Mouse (Mus musculus) splenic B cell, adult 2 months (primary cell): ENCODE measurements around the gene Nsa2.
A peak's percentile ranks its signal among the peaks of the same experiment; 100 is the strongest.
"Not testable (repeated sequence)": the region's sequence is repeated elsewhere in the genome, so short reads cannot be mapped to it uniquely, and the experiment has no call there.

Experiments
- DNase-seq: peaks from one replicate; pipeline ENCODE4 v3.0.0-alpha.2; 2011; ENCODE audit warnings: low read depth, low spot score
- H3K27me3 ChIP-seq: 2 replicates; pipeline ENCODE4 v1.6.1; 2012; ENCODE audit warnings: mild to moderate bottlenecking, low read length, moderate library complexity, mixed read lengths; ENCODE audit not compliant: control insufficient read depth, poor library complexity, insufficient read depth, severe bottlenecking
- H3K36me3 ChIP-seq: 2 replicates; pipeline ENCODE4 v1.6.1; 2012; ENCODE audit warnings: mild to moderate bottlenecking, low read length, moderate library complexity, mixed read lengths; ENCODE audit not compliant: control insufficient read depth, poor library complexity, insufficient read depth, severe bottlenecking

Gene Nsa2

DNA sequence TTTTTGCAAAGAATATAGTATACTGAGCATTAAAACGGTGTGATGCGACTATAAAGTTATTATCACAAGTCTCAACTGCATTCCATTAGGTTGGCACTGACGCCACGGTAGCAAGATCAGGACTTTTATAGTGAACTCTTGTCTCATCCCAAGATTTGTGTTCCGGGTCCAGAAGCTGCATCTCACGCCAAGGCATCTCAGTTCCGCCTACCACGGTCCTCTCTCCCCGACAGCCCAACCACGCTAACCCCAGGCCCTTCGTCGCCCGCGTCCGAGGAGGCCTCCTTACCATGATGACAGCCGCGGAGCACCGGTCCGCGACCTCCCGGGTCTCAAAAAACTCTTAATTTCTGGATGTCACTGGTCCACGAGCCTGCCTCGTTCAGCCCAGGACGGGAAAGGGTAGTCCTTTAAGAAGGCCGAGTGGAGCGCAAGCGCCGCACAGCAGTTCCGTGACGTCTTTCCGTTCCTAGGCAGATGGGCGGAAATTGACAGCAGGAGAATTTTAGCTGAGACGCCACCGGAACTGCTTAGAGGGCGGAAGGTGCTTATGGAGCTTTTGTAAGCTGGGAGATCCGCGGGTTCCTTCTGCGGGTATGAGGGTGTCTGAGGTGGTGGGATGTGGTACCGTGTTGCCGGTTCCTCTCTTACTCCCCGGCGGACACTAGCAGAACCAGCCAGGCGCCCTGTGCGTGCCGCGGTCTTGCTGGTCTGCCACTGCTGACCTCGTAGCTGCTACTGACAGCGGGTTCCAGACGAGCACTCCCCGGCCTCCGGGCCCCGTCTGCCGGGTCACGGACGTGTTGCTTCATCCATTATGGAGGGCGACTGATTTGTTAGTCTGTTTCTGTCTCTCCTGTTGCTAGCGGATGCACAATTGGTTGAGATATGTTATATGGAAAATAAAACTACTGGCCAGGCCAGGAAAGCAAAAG, at the start of gene Nsa2, which contains the start of gene Gfm2:
Gene Nsa2, minus strand, starts transcription at position 472 of the 935 bp plus-strand sequence.
Gene Gfm2, plus strand, starts transcription at position 472 of the 935 bp plus-strand sequence.
- Histone ChIP-seq H3K36me3 (peaks cover 8% of the 10 kb centered on the region), H3K27me3 (no peaks in the 10 kb centered on the region)
- DNase-seq: peak; percentile 94

DNA sequence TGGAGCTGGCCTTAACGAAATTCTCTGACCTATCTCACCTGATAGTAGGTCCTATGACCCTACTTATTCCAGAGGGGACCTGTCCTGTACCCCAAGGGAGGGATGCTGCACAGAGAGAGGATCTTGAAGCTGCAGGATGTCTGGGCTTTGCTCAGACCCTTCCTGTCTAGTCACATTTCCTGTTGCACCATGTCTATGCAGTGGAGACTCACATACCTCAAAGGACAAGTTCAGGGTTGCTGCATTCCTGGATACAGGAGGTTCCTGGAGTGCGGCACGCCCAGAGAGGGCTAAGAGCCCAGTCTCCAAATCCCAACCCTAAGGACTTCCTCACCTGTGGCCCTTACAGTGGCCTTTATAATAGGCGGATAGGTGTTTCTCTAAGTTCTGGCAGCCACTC, 48.6 kb upstream of the Nsa2 start:
- no peaks in the 10 kb centered on the region for H3K27me3 ChIP-seq
- H3K36me3 ChIP-seq: peaks cover 17% of the 10 kb centered on the region
- no peak for DNase-seq

DNA sequence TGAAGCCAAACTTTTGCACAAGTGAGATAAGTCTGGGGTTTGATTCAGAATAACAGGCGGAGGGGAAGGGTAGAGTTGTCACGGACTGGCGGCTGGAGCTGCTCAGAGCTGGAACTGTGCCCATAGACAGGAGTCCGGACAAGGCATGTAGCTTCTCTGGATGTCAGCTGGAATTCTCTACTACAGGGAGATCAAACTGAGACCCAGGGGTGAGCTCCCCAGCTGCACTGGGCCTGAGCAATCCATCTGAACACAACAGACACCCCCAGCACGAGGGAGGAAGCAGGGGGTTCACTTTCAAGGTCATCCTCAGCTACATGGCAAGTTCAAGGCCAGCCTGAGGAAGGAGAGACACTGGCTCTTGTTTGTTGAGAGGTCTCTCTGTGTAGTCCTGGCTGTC, 46.9 kb upstream of the Nsa2 start:
- no peaks in the 10 kb centered on the region for H3K27me3 ChIP-seq
- no peak for DNase-seq
- peaks cover 20% of the 10 kb centered on the region for H3K36me3 ChIP-seq

DNA sequence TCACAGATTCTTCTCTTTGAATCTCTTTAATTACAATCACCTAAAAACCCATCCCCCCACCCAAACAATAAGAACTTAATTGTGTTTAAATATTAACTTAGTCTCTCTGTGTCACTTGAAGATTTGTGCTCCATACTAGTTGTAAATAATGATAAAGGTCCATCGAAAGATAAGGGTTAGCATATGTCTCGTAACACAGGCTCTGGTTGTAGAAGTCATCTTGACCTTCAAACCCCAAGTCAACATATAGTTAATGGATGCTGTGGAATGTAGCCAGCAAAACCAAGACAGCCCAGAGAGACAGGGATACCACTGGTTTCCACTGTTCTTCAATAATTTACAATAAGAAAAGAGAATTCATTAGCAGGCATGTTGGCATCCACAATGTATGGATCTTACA, 46.4 kb upstream of the Nsa2 start:
- Histone ChIP-seq H3K27me3 (no peaks in the 10 kb centered on the region), H3K36me3 (peaks cover 20% of the 10 kb centered on the region)
- no peak for DNase-seq

DNA sequence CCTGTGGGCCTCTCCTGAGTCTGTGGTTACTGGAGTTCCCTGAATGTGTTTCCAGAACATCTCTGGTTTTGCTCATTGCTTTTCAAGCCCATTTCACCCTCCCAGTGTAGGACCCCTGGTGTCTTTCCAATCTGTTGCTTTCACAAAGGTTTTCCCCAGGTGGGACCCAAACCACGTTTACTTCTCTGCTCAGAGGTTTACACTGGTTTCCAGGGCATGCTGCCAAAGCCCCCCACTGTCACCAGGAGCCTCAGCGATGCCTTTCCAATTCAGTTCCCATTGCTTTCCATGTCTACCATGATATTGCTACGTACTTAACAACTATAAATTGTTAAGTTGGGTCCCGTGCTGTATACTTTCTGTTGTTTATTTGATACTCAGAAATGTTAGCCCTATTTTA, 45.1 kb upstream of the Nsa2 start:
- peaks cover 26% of the 10 kb centered on the region for H3K36me3 ChIP-seq
- no peaks in the 10 kb centered on the region for H3K27me3 ChIP-seq
- DNase-seq: no peak

DNA sequence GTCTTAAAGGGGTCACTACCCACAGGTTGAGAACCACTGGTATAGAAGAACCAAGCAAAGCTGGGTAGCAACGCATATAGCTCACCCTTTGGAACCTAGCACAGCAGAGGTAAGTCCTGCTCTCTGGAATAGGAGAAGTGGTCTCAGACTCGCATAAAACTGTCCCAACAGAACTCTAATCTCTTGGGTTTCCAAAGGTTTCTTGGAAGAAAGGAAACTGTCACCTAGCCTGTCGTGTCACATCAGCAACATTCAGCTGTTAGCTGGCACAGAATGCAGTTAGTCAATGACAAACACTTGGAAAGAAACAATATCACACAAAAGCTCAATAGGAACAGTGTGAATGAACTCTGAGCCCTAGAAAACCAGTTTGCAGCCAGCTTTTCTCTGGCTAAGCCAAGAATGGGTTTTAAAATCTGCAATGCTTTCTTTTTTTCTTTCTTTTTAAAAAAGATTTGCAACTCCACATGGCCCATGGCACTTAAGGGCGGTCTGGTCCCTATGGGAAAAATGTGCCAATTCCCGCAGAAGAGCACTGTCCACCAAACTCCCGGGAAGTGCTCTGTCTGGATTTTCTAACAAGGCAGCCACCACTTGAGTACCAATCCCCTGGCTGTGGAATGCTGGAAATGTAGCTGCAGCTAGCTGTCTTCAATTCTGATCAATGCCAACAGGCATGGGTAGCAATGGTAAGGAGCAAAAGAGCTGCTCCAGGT, 42.5 kb upstream of the Nsa2 start:
- no peak for DNase-seq
- Histone ChIP-seq H3K36me3 (peaks cover 30% of the 10 kb centered on the region), H3K27me3 (no peaks in the 10 kb centered on the region)

DNA sequence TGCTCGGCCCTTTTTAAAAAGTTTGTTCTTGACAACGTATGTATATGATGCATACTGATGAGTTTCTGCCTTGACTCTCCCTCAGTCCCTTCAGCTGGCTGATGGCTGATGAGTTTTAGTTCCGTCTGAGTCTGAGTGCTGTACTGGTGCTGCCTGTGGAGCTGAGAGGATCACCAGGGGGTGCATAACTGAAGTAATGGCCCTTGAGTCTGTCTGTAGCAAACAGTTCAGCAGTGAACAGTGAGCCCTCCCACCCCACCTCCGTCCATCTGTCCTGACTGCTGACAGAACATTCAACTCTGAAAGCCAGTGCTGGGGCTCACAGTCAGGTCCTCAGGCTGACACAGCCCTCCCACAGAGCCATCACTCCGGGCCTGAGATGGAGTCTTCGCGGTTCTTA, 41.2 kb upstream of the Nsa2 start:
- DNase-seq: no peak
- peaks cover 34% of the 10 kb centered on the region for H3K36me3 ChIP-seq
- H3K27me3 ChIP-seq: no peaks in the 10 kb centered on the region

DNA sequence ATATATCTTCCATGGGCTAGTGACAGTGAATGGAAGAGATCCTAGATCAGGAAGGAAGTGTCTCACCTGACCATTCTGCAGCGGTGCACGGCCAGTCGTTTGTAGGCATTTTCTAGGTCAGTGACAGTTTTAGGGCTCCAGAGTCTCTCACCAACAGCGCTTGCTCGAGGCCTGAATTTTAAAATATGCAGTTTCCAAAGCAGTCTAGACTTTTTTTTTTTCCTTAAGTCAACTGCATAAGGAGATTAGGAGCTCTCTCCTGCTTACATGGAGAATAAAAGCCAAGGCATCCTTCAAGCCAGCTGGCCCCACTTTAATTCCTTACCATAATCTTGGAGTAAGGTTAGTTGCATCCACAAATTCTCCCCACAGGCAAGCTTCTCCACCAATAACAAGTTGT, 39.0 kb upstream of the Nsa2 start:
- Histone ChIP-seq H3K27me3 (no peaks in the 10 kb centered on the region), H3K36me3 (peaks cover 32% of the 10 kb centered on the region)
- DNase-seq: no peak

DNA sequence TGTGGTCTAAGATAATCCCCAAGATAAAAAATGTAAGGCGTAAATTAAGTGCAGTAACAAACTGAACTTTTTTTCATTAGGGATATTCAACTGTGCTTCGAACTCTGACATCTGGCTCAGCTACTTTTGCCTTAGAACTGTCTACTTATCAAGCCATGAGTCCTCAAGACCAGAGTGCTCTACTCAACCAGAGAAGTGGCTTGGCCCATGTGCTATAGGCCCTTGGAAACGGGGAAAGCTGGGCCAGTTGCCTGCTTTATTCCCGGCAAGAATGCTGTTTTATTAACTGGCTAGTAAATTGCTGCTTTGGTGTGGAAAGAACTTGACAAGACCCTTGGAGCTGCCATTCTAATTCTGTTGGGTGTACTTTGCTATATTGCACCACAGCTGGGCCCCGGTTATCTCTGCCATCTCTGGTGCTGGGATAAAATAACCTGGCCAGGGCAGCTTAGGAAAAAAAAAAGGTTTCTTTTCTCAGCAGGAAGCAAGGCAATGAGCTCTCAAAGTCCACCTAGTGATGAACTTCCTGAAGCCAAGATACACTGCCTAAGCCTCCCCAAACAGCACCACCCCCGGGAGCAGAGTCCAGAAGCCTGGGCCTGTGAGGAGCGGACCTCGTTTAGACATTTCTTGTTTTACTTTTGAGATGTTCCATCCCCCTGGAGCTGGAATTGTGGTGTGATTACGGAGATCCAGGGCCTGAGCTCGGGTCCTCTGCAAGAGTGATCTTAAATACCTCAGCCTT, 38.0 kb upstream of the Nsa2 start:
- DNase-seq: no peak
- H3K27me3 ChIP-seq: no peaks in the 10 kb centered on the region
- H3K36me3 ChIP-seq: peaks cover 29% of the 10 kb centered on the region

DNA sequence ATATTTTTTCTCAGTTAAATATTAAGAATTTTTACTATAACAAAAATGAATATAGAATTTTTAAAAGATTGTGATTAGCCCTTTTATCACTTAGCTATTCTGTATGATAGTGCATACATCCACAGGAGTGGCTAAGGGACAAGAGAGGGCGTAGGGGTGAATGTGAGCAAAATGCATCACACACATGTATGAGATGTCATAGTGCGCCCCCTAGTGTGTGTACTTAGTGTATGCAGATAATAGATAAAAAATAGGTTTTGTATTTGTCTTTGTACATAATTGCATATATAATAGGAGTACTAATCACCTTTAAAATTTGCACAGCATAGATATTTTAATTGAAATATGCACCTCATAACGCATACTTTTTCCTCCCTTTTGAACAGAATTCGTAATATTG, 8.1 kb upstream of the Nsa2 start:
- no peaks in the 10 kb centered on the region for H3K27me3 ChIP-seq
- DNase-seq: peak; percentile 80
- H3K36me3 ChIP-seq: peaks cover 13% of the 10 kb centered on the region

DNA sequence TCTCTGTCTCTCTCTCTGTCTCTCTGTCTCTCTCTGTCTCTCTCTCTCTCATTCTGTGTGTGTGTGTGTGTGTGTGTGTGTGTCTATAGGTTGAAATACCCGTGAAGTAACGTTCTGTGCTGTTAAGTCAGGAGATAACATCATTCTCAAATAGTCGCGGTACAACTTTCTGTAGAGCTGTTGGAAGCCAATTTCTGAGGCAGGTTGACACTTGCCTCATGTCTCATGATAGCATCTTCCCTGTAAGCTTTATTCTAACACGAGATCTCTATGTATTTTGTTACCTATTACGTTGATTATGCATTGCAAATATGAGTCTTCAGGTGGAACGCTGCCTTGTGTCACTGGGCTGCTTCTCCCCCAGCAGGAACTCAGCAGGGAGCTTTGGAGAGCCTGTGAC, 4.6 kb upstream of the Nsa2 start:
- DNase-seq: no peak
- H3K36me3 ChIP-seq: peaks cover 8% of the 10 kb centered on the region
- no peaks in the 10 kb centered on the region for H3K27me3 ChIP-seq

DNA sequence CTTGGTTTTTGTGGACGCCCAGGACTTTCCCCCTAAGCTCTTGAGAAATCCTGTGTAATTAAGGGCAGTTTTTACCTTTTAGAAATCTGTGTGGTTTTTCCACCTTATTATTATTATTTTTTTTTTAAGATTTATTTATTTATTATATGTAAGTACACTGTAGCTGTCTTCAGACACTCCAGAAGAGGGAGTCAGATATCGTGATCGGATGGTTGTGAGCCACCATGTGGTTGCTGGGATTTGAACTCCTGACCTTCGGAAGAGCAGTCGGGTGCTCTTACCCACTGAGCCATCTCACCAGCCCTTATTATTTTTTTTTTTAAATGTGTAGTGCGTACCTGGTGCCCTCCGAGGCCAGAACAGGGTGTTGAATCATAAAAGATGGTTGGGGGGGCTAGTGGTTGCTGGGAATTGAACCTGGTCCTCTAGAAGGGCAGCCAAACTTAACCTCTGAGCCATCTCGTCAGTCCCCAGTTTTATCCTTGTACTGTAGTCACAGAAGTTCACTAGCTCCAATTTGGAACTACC, 731 bp upstream of the Nsa2 start:
- not testable (repeated sequence) for H3K27me3 ChIP-seq, H3K36me3 ChIP-seq, DNase-seq

DNA sequence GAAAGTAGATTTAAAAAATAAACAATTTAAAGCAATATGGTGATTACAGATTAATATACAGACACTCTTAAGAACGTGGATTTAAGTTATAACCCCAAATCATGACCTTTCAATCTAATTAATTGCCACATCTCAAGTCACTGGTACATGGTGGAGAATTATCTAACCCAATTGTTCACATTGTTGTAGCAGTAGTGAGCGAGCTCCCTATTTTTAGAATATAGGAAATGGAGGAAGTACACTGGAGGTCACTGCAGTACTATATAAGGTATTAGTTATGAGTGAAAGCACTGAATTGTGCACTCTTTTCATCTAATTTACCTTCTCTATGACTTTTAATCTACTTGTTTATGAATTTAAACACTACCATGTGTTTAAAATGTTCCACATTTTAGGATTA, 7.3 kb downstream of the Nsa2 start:
- not testable (repeated sequence) for H3K27me3 ChIP-seq, DNase-seq
- H3K36me3 ChIP-seq: peaks cover 11% of the 10 kb centered on the region

DNA sequence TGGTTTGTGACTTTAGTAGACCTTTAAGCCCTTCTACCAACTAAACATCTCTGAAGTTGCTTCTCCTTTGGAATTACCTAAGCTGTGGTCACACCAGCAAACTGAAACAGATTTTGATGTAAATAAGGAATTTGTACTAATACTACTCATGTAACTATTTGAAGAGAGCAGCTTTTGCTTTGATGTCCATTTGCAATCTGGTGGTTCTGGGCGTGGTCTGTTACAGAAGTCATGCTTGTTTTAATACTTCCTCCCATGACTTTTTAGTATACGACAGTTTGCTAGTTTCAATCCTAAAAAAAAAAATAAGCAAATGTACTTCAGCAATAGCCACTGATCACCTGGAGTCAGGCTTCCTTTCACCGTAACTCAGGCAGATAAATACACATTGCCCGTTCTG, 8.1 kb downstream of the Nsa2 start:
- H3K27me3 ChIP-seq, DNase-seq: not testable (repeated sequence)
- peaks cover 11% of the 10 kb centered on the region for H3K36me3 ChIP-seq
